Mouse (Mus musculus) embryonic fibroblast, embryonic 13.5 days (primary cell): Measurements from ENCODE around the gene Hoxa5.

Source experiments
- CTCF ChIP-seq: IDR thresholded peaks from 2 replicates; pipeline ENCODE4 v1.5.1; 2011; ENCODE audit warnings: mild to moderate bottlenecking, control low read depth, low read length, moderate library complexity, borderline replicate concordance; ENCODE audit not compliant: insufficient read depth
- POLR2A ChIP-seq: IDR thresholded peaks from 2 replicates; pipeline ENCODE4 v1.6.1; 2011; ENCODE audit warnings: low read depth, mild to moderate bottlenecking, control low read depth, low read length, moderate library complexity

GRCm38 (mm10) chr6:52221993-52222685 is 17.8 kb upstream of the Hoxa5 start:
- TF ChIP-seq CTCF, result no peak
- TF ChIP-seq POLR2A, result peak; percentile 5; the same call in 1 of the 2 replicates
